Mouse (Mus musculus): ENCODE measurements around the gene Slc25a39. TPM values are rescaled to one million over a fixed set of nuclear protein-coding genes. Genes with fewer than 3 reads are reported as not detected.

The Slc25a39 gene
- polyA plus RNA-seq, 1 experiment from 2014 or later: 390 TPM

DNA sequence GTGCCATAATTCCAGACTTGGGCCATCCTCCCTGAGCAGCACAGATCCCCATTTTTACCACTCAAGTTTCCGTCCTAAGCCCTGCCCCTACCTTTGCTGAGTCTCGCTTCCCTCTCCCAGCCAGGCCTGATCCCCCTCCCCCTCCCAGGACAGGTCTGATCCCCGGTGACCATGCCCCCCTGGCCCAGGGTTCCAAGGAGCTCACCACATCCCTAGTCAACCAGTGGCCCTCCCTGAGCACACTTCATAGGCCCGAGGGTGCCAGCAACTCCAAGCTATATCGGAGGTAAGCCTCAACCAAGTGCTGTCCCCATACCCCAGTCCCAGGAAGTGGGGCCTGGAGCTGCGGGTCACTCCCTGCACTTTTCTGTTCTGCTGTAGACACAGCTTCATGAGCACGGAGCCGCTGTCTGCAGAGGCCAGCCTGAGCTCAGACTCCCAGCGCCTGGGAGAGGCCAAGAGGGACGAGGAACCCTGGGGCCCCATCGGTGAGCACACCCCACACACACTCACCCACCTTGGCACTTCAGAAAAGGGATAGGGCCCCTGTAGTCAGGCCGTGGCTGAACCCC, 7.1 kb downstream of the Slc25a39 start:
- Histone ChIP-seq H3K4me1 (replicated peaks) (peaks cover 63% of the 10 kb centered on the region), H3K27me3 (peaks cover 78% of the 10 kb centered on the region), H3K9ac (peak overlapping the region; percentile 50; the same call in 1 of the 2 replicates), H3K9me3 (replicated peaks) (no peaks in the 10 kb centered on the region), H3K27ac (no peak overlapping the region), H3K4me2 (0 out of 2 replicates have a peak overlapping the region, but pooled peaks have one; percentile 6), H3K36me3 (peaks cover 40% of the 10 kb centered on the region), H3K4me3 (replicated peaks) (no peak overlapping the region)
- DNase-seq (no peak), ATAC-seq (ENCODE audit: low read depth) (no peak)
- WGBS (ENCODE audit: insufficient replicate concordance): 24% methylated on average over 12 of the region's 12 CpGs

DNA sequence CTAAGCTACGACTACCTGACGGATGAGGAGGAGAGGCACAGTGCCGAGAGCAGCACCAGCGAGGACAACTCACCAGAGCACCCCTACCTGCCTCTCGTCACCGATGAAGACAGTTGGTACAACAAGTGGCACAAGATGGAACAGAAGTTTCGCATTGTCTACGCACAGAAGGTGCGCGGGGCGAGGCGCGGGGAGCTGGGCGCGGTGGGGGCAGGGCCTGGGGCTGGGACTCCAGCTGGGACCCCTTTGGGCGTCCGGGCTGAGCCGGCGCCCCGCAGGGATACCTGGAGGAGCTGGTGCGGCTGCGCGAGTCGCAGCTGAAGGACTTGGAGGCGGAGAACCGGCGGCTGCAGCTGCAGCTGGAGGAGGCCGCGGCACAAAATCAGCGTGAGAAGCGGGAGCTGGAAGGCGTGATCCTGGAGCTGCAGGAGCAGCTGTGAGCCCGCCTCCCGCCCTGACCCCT, 8.1 kb downstream of the Slc25a39 start:
- Histone ChIP-seq H3K9ac (peak overlapping the region; percentile 58), H3K4me3 (replicated peaks) (peak overlapping the region; percentile 45), H3K27me3 (peaks cover 88% of the 10 kb centered on the region), H3K36me3 (peaks cover 30% of the 10 kb centered on the region), H3K27ac (no peak overlapping the region), H3K4me1 (replicated peaks) (peaks cover 57% of the 10 kb centered on the region), H3K4me2 (peak overlapping the region; percentile 59), H3K9me3 (replicated peaks) (no peaks in the 10 kb centered on the region)
- no peak for DNase-seq
- 4% methylated on average over 34 of the region's 34 CpGs for WGBS (ENCODE audit: insufficient replicate concordance)
- peak; percentile 14; the same call in 1 of the 2 replicates for ATAC-seq (ENCODE audit: low read depth)

DNA sequence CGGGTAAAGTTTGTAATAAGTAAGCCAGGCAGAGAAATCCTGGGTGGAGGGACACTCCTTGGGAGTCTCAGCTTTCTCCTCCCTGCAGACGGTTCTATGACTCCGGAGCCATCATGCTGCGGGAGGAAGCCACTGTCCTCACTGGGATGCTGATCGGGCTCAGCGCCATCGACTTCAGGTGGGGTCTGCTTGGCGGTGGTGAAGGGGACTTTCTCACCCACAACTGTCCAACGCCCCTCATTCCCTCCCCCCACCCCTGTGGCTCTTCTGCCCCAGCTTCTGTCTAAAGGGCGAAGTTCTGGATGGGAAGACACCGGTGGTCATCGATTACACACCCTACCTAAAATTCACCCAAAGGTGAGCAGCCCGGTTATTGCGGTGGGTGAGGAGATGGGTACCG, 8.6 kb downstream of the Slc25a39 start:
- H3K27ac ChIP-seq: no peak overlapping the region
- peak overlapping the region; percentile 45 for H3K4me3 ChIP-seq (replicated peaks)
- H3K9ac ChIP-seq: 0 out of 2 replicates have a peak overlapping the region, but pooled peaks have one; percentile 58
- ATAC-seq (ENCODE audit: low read depth): no peak
- no peak for DNase-seq
- H3K4me1 ChIP-seq (replicated peaks): peaks cover 54% of the 10 kb centered on the region
- WGBS (ENCODE audit: insufficient replicate concordance): 15% methylated on average over 15 of the region's 15 CpGs
- peaks cover 93% of the 10 kb centered on the region for H3K27me3 ChIP-seq
- peaks cover 25% of the 10 kb centered on the region for H3K36me3 ChIP-seq
- peak overlapping the region; percentile 59 for H3K4me2 ChIP-seq
- no peaks in the 10 kb centered on the region for H3K9me3 ChIP-seq (replicated peaks)

DNA sequence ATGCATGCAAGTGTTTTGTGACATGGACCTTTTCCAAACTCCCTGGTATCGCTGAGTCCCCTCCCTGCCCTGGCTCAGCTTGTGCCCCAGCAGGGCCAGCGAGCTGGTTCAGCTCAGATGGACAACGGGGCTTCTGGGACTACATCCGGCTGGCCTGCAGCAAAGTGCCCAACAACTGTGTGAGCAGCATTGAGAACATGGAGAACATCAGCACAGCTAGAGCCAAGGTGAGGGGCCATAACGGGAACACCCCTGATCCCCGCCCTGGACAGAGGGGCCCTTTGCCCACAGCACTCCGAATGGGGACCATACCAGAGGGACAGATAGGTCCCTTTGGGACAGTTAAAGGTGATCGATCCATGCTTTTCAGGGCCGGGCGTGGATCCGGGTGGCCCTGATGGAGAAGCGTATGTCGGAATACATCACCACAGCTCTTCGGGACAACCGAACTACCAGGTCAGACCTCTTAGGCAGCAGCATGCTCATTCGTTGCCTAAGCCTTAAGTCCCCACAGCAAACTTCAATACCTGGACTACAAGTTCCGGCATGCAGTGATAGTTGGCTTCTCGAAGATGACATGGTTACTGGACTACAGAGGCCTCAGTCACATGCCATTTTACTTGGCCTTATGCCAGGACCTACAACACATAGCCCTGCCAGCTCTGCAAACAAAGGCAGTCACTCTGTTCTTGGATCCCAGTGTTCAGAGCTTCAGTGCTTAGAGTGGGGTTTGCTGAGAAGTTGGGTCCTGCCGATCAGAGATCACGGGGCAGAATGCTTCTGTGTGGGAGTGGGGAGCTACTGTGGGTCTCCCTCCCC, 9.5 kb downstream of the Slc25a39 start:
- Histone ChIP-seq H3K27me3 (peaks cover 100% of the 10 kb centered on the region), H3K4me3 (replicated peaks) (no peak overlapping the region), H3K9me3 (replicated peaks) (no peaks in the 10 kb centered on the region), H3K27ac (no peak overlapping the region), H3K9ac (no peak overlapping the region), H3K36me3 (peaks cover 16% of the 10 kb centered on the region), H3K4me2 (no peak overlapping the region), H3K4me1 (replicated peaks) (peaks cover 55% of the 10 kb centered on the region)
- ATAC-seq (ENCODE audit: low read depth) (no peak), DNase-seq (no peak)
- 74% methylated on average over 20 of the region's 20 CpGs for WGBS (ENCODE audit: insufficient replicate concordance)

DNA sequence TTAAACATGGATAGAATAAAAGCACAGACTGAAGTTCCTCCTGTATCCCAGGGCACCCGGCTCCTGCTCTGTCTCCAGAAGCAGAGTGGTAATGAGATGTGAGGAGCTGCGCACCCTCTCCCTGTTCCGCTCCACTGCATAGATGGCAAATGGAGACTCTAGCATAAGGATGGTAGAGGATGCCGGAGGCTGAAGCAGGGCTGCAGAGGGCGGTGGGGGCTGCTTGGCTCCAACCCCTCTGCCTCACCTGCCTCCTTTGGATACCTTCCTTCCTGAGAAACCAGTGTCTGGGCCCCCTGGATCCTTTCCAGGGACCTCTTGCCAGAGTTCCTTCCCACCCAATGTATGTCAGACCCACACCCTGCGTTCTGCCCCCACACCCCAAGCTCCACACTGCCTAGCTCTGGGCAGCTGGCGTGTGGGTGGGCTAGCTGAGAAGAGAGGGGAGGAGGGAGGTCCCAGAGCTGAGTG, 11.0 kb downstream of the Slc25a39 start:
- no peak overlapping the region for H3K4me3 ChIP-seq (replicated peaks)
- DNase-seq: no peak
- H3K36me3 ChIP-seq: 0 out of 2 replicates have a peak, but pooled peaks cover under 1% of the 10 kb centered on the region
- WGBS (ENCODE audit: insufficient replicate concordance): 69% methylated on average over 7 of the region's 7 CpGs
- H3K9me3 ChIP-seq (replicated peaks): no peaks in the 10 kb centered on the region
- peaks cover 100% of the 10 kb centered on the region for H3K27me3 ChIP-seq
- no peak overlapping the region for H3K27ac ChIP-seq
- H3K4me2 ChIP-seq: no peak overlapping the region
- H3K9ac ChIP-seq: peak overlapping the region; percentile 19; the same call in 1 of the 2 replicates
- peaks cover 54% of the 10 kb centered on the region for H3K4me1 ChIP-seq (replicated peaks)
- no peak for ATAC-seq (ENCODE audit: low read depth)

DNA sequence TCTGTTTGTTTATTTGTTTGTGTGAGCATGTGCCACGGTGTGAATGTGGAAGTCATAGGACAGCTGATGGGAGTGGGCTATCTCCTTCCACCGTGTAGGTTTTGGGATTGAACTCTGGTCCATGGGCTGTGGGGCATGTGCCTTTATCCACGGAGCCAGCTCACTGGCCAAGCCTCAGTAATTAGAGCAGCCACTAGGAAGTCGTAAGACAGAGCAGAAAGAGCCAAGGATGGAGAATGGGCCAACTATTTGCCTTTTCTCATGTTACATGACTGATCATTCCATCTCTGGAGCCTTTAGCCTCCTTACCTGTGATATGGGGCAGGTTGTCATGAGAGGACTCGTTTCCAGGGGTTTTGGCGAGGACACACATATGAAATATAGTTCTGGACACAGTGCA, 11.5 kb downstream of the Slc25a39 start:
- Histone ChIP-seq H3K27me3 (peaks cover 100% of the 10 kb centered on the region), H3K4me2 (no peak overlapping the region), H3K9me3 (replicated peaks) (no peaks in the 10 kb centered on the region), H3K36me3 (no peaks in the 10 kb centered on the region), H3K4me3 (replicated peaks) (no peak overlapping the region), H3K27ac (no peak overlapping the region), H3K4me1 (replicated peaks) (peaks cover 54% of the 10 kb centered on the region), H3K9ac (peak overlapping the region; percentile 19; the same call in 1 of the 2 replicates)
- WGBS (ENCODE audit: insufficient replicate concordance): 47% methylated on average over 6 of the region's 6 CpGs
- ATAC-seq (ENCODE audit: low read depth) (no peak), DNase-seq (no peak)

DNA sequence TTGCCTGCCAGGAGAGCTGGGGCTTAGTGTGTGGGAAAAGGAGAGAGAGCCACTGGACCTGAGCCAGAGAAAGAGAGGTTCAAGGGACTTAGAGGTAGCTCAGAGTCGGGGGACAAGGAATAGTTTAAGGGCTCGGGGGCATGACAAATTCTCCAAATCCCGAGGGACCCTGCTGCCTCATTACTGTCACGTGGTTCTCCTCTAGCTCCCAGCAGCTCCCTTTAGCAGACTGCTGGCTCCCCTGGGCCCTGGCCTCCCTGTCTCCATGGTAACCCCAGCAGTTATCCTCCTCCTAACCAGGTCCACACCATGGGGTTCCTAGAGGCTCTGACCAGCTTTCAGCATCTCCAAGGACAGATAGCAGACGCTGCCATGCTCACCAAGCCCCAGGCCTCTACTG, 12.5 kb downstream of the Slc25a39 start:
- Histone ChIP-seq H3K9ac (0 out of 2 replicates have a peak overlapping the region, but pooled peaks have one; percentile 12), H3K4me1 (replicated peaks) (peaks cover 43% of the 10 kb centered on the region), H3K9me3 (replicated peaks) (no peaks in the 10 kb centered on the region), H3K36me3 (no peaks in the 10 kb centered on the region), H3K4me3 (replicated peaks) (no peak overlapping the region), H3K27ac (no peak overlapping the region), H3K4me2 (no peak overlapping the region), H3K27me3 (peaks cover 100% of the 10 kb centered on the region)
- ATAC-seq (ENCODE audit: low read depth): no peak
- no peak for DNase-seq
- WGBS (ENCODE audit: insufficient replicate concordance): 15% methylated on average over 5 of the region's 5 CpGs

DNA sequence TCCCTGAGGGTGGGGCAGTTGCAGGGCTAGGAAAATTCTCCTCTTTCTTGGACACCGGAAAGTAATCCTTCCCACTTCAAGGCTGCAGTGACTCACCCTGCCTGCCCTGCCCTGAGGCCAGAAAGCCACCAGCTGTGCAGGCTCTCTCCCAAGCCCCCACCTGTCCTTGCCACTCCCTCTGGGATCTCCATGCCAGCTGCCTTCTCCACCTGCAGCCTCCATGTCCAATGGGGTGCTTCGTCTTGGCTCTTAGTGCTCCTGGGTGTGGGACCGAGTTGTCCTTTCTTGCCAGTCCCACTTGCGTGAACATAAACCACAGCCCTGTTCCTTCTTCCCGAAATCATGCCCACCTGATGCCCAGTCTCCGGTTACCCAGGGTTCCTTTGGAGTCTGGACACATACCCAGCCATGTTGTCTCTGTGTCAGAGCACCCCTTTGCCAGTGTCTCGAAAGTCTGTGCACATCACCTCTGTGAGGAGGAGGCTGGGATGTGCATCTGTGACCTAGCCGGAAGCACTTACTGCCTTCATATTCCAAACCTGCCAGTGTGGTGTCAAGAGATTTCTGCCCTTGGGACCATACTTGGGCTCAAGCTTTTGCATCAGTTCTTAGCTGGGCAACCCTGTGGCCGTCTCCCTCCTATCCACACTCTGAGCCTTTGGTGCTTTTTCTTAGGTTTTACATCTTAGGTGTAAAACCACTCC, 13.2 kb downstream of the Slc25a39 start:
- Histone ChIP-seq H3K4me3 (replicated peaks) (no peak overlapping the region), H3K9me3 (replicated peaks) (no peaks in the 10 kb centered on the region), H3K4me2 (0 out of 2 replicates have a peak overlapping the region, but pooled peaks have one; percentile 74), H3K9ac (0 out of 2 replicates have a peak overlapping the region, but pooled peaks have one; percentile 27), H3K27me3 (peaks cover 96% of the 10 kb centered on the region), H3K36me3 (no peaks in the 10 kb centered on the region), H3K27ac (no peak overlapping the region), H3K4me1 (replicated peaks) (peaks cover 37% of the 10 kb centered on the region)
- 70% methylated on average over 9 of the region's 9 CpGs for WGBS (ENCODE audit: insufficient replicate concordance)
- ATAC-seq (ENCODE audit: low read depth): no peak
- DNase-seq: no peak

DNA sequence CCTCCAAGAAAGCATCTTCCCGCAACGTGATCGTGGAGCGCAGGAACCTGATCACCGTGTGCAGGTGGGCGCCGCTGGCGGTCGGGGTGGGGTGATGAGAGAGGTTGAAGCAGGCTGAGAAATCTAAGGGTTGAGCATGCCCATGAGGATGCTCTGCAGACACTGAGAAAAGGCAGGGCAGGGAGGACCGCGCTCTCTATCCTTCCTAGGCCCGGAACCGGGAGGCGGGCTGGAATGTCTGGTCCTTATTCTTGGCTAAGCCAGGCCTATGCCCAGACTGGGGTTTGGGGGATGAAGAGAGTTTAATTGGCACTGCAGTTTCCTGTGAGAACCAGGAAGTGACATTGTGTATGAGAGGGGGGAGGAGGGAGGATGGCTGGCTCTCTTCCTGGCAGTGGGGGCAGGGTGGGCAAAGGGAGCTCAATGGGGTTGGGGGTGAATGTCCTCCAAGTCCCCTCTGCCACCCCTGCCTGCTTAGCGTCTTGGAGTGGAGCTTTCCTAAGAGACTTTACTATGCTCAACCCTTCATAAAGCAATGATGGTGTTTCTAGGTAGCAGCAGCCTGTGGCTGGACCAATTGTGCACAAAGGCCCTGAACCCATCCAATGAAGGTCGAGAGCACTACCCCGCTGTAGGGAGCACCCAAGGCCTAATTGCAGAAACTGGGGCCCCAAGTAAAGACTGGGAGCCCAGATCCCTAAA, 13.9 kb downstream of the Slc25a39 start:
- peak overlapping the region; percentile 74 for H3K4me2 ChIP-seq
- H3K36me3 ChIP-seq: no peaks in the 10 kb centered on the region
- peak overlapping the region; percentile 46 for H3K4me3 ChIP-seq (replicated peaks)
- peaks cover 32% of the 10 kb centered on the region for H3K4me1 ChIP-seq (replicated peaks)
- H3K27ac ChIP-seq: no peak overlapping the region
- H3K9ac ChIP-seq: peak overlapping the region; percentile 27
- H3K27me3 ChIP-seq: peaks cover 89% of the 10 kb centered on the region
- peak; percentile 1; the same call in 1 of the 2 replicates for ATAC-seq (ENCODE audit: low read depth)
- no peaks in the 10 kb centered on the region for H3K9me3 ChIP-seq (replicated peaks)
- 9% methylated on average over 17 of the region's 17 CpGs for WGBS (ENCODE audit: insufficient replicate concordance)
- DNase-seq: no peak

DNA sequence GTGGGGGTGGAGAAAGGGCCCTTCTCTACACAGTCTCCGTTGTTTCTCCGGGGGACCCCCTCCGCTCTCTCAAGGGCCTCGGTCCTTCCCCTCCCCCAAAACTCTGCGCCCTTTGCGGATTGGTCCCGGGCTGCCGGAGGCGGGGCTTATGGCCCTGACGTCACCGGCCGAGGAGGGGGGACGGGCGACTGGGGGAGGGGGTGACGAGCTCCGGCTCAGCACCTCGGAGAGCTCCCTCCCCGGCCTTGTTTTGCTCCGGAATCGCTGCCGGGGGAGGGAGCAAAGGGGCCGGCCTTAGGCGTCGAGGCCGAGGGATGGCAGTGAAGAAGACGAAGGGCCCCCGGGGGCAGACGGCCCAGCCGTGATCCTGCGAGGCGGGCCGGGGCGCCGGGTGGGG, 14.5 kb downstream of the Slc25a39 start, which contains the start of gene Rundc3a:
Gene Rundc3a (plus strand): TSS at position 166 of the 397 bp plus-strand sequence.
- H3K9me3 ChIP-seq (replicated peaks): no peaks in the 10 kb centered on the region
- DNase-seq (peak; percentile 68), ATAC-seq (ENCODE audit: low read depth) (peak; percentile 61)
- no peak within 1 kb of the TSS for H3K27ac ChIP-seq
- under 1% methylated on average over 33 of the region's 34 CpGs for WGBS (ENCODE audit: insufficient replicate concordance)
- H3K4me2 ChIP-seq: peak within 1 kb of the TSS; percentile 74
- peak within 1 kb of the TSS; percentile 27 for H3K9ac ChIP-seq
- H3K4me1 ChIP-seq (replicated peaks): peaks cover 31% of the 10 kb centered on the region
- peak within 1 kb of the TSS; percentile 46 for H3K4me3 ChIP-seq (replicated peaks)
- H3K27me3 ChIP-seq: peaks cover 83% of the 10 kb centered on the region
- H3K36me3 ChIP-seq: no peaks in the 10 kb centered on the region
